Mouse (Mus musculus) Patski (cell line): ENCODE results near the gene Zfp983. TPM values are rescaled to one million over a fixed set of nuclear protein-coding genes. Genes with fewer than 3 reads are reported as not detected.

Source experiments
- ATAC-seq: fragments of 100-300 bp; one replicate; pipeline ENCODE4 v1.8.0; 2021
- CTCF ChIA-PET: fragments of 350-600 bp; sonication (Branson Sonifier 250); formaldehyde crosslinking; loops from one replicate; lab custom pipeline; 2022; ENCODE audit warnings: inconsistent platforms; lab: Charles Lee
- POLR2A ChIA-PET: fragments of 350-600 bp; sonication (Branson Sonifier 250); formaldehyde crosslinking; loops from one replicate; lab custom pipeline; 2022; ENCODE audit warnings: antibody characterized with exemption, inconsistent platforms; lab: Charles Lee
- DNase-seq: peaks from one replicate; pipeline ENCODE4 v3.0.0-alpha.2; 2011; ENCODE audit warnings: low read depth, low spot score
- H3K27me3 ChIP-seq: fragments of 371-371 bp; one replicate; pipeline ENCODE4 v1.5.1; 2021
- CTCF ChIP-seq: fragments of 100-300 bp; IDR thresholded peaks from one replicate; pipeline ENCODE4 v1.5.1; 2021
- in situ Hi-C: fragments of 300-500 bp; cut with MboI; formaldehyde crosslinking; loops from 3 replicates; pipeline ENCODE4 v1.11.1; 2018; ENCODE audit warnings: low pct_unique_long_range_greater_than_20kb, mixed read lengths
- polyA plus RNA-seq: library from polyadenylated mRNA; unstranded; gene quantifications from one replicate; pipeline ENCODE4 v1.2.3, GENCODE M21; 2021

Gene Zfp983
- polyA plus RNA-seq, 1 experiment from 2014 or later, result 11.4 TPM

DNA sequence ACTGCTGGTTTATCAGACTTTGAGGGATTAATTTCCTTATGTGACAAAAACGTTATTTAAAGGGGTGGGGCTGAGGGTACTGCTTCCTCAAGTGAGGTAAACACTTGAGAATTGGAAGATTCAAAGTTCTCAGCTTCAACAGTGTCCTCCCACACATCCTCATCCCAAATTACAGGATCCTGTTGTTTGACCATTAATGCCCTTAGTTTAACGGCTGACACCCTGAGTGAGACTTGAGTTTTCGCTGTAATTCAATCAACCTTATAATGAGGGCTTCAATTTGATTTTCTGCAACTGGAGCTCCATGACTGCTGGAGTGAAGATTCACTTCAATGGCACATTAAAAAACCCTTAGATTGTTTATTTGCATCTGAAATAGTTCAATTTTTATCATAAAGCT lies 42.9 kb downstream of the Zfp983 start:
- ATAC-seq (no peak), DNase-seq (no peak)
- H3K27me3 ChIP-seq, result peaks cover 13% of the 10 kb centered on the region
- in situ Hi-C loops, result no loop called here
- TF ChIP-seq CTCF, result no peak
- CTCF ChIA-PET, result no interaction called here
- POLR2A ChIA-PET, result no interaction called here

DNA sequence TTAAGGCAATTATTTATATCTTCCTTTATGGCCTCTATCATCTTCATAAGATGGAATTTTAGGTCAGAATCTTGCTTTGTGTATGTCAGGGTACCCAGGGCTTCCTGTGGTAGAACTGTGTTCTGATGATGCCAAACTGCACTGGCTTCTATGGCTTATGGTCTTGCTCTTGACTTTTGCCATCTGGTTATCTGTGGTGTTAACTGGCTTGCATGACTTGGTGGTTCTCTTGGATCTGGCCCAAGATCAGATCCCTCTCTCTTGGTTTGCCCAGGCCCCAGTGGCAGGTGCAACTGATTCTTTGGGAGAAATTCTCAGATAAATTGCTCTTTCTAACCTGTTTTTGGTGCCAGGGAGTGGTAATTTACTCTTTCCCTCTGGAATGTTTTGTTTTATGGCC lies 45.6 kb downstream of the Zfp983 start:
- ChIA-PET POLR2A (no interaction called here), CTCF (no interaction called here)
- in situ Hi-C loops, result no loop called here
- ATAC-seq (no peak), DNase-seq (no peak)
- no peak for TF ChIP-seq CTCF
- peaks cover 23% of the 10 kb centered on the region for H3K27me3 ChIP-seq

DNA sequence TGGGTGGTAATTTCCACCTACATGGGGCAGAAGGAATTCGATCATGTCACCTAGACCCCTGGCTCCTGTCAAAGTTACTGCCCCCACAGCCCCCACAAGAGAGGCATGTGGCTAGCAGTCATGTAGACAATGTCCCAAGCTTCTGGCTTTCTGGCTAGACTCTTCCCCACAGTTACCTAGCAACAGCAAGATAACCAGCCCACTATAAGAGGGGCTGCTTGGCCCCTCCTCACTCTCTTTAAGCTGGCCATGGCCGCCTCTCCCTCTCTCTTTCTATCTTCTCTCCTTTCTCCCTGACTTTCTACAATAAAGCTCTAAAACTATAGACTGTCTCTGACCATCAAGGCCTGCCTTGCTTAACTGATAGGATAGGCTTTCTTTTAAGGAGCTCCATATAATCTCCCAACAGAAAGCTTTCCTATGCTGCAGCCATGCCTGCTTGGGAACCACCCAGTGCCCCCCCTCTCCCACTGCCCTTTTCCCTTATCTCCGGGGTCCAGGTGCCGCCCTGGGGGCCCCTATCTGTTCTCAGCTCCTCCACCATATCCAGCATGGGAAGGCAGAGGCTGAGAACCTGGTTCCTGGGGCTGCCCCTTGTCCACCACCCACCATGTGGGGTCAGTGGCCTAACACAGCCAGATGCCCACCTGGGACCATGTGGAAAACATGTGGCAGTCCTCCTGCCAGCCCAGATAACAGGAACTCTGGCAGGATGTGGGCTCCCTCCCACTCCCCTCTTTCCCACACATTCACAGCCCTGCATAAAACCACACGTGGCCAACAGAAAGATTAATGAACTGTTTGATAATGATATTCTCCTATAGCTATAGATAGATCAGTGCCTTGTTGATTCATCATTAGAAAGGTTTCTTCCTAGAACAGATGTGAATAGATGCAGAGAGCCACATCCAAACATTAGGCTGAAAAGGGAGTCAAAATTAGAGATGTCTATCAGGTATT lies 52.1 kb downstream of the Zfp983 start:
- peaks cover 27% of the 10 kb centered on the region for H3K27me3 ChIP-seq
- in situ Hi-C loops, result loop anchor here (25.0 kb wide), 2 partner anchors 1160 to 1860 kb away; partner anchors contain the start of genes Zfp213 and Zfp945
- POLR2A ChIA-PET, result no interaction called here
- DNase-seq (no peak), ATAC-seq (no peak)
- TF ChIP-seq CTCF, result no peak
- CTCF ChIA-PET, result no interaction called here

DNA sequence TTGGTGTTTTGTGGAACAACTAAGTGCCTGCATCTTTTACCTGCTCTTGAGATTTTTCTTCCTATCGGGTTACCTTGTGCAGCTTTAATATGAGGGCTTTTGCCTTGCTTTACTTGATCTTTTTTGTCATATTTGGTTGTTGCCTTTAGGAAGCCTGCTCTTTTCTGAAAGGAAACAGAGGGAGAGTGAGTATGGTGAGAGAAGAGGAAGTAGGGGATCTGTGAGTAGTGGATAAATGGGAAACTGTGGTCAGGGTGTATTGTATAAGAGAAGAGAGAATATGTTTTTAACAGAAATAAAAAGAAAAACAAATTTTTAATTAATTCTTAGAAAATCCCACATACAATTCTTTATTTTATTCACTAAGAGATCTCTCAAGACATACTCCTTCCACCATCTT lies 53.0 kb downstream of the Zfp983 start:
- TF ChIP-seq CTCF, result no peak
- peaks cover 20% of the 10 kb centered on the region for H3K27me3 ChIP-seq
- ChIA-PET POLR2A (no interaction called here), CTCF (no interaction called here)
- ATAC-seq, result no peak
- no peak for DNase-seq
- in situ Hi-C loops, result loop anchor here (25.0 kb wide), 2 partner anchors 1159 to 1859 kb away; partner anchors contain the start of genes Zfp213 and Zfp945

DNA sequence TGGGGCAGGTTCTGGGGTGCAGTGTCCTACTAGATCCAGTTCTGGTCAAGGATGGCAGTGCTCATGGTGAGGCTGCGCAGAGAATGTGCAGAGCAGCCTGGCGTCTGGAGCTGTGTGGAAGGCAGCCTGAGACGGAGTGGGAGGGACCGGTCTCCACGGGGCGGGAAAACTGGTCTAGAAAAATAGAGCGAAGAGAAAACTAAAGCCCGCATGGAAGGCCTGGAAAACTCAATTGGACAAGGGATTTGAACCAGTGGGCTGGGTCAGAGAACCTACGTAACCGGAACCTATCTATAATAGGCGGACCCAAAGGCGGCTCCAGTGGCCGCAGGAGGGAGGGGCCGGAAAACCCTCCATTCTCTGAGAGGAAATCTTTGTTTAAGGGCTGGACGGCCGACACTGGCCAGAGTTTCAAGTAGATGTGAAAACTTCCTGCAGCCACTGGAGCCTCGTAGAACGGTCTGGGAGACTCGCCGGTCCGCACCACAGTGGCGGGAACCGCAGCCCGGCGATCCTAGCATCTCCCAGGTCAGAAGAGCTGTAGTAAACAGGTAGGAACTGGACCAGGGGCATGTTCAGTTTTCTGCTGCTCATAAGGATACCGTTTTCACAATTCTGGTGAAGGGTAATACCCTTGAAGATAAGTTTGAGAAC lies 57.0 kb downstream of the Zfp983 start, which contains the start of gene Zfp760:
Gene Zfp760 (plus strand): TSS at position 399 of the 654 bp plus-strand sequence.
- ATAC-seq, result peak; percentile 100
- ChIA-PET CTCF (no interaction called here), POLR2A (no interaction called here)
- in situ Hi-C loops, result loop anchor here (25.0 kb wide), 2 partner anchors 1155 to 1855 kb away; partner anchors contain the start of genes Zfp213 and Zfp945
- H3K27me3 ChIP-seq, result peaks cover 11% of the 10 kb centered on the region
- TF ChIP-seq CTCF, result no peak
- DNase-seq, result peak; percentile 83

DNA sequence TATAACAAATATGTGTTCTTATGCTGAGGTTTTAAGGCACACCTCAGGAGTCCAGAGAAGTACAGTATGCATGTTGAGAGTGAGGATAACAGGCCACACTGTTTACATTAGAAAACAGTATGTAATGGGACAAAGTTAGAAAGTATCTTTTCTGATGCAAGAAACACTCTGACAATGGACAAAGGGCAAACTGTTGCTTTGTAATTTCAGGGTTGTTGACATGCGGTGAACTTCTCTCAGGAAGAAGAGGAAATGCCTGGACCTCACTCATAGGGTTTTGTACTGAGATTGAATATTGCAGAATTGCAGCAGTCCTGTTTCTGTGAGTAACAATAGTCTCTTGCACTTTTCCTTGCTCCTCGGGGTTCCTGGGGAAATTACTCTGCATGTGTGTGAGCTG lies 58.0 kb downstream of the Zfp983 start:
- H3K27me3 ChIP-seq, result peaks cover 11% of the 10 kb centered on the region
- ATAC-seq (no peak), DNase-seq (no peak)
- POLR2A ChIA-PET, result no interaction called here
- in situ Hi-C loops, result loop anchor here (25.0 kb wide), 2 partner anchors 1154 to 1854 kb away; partner anchors contain the start of genes Zfp213 and Zfp945
- CTCF ChIA-PET, result interaction anchor here (1.2 kb wide), 1 partner anchor 28 kb away, joined by 3 read pairs; no protein-coding TSS in a partner anchor
- TF ChIP-seq CTCF, result no peak

Other genes with a start within 250 kb of the Zfp983 start
- 5.1 TPM for gene Zfp54, start 227.4 kb upstream of the Zfp983 start, polyA plus RNA-seq
- 12.0 TPM for gene Zfp51, start 200.2 kb upstream of the Zfp983 start, polyA plus RNA-seq
- 17.9 TPM for gene Zfp53, start 161.6 kb upstream of the Zfp983 start, polyA plus RNA-seq
- gene Zfp52, start 115.1 kb upstream of the Zfp983 start, polyA plus RNA-seq, result 15.6 TPM
- 11.4 TPM for gene Zfp948, start 83.6 kb upstream of the Zfp983 start, polyA plus RNA-seq
- gene Gm10226, start 41.2 kb downstream of the Zfp983 start, polyA plus RNA-seq, result 14.7 TPM
- 7.7 TPM for gene Zfp760, start 57.1 kb downstream of the Zfp983 start, polyA plus RNA-seq
- 6.2 TPM for gene Zfp229, start 80.2 kb downstream of the Zfp983 start, polyA plus RNA-seq
- gene Zfp820, start 195.1 kb downstream of the Zfp983 start, polyA plus RNA-seq, result 4.9 TPM